Mouse (Mus musculus): ENCODE measurements around the gene Trim80.
"Not testable (repeated sequence)": the region's sequence is repeated elsewhere in the genome, so short reads cannot be mapped to it uniquely, and the experiment has no call there.

The Trim80 gene

DNA sequence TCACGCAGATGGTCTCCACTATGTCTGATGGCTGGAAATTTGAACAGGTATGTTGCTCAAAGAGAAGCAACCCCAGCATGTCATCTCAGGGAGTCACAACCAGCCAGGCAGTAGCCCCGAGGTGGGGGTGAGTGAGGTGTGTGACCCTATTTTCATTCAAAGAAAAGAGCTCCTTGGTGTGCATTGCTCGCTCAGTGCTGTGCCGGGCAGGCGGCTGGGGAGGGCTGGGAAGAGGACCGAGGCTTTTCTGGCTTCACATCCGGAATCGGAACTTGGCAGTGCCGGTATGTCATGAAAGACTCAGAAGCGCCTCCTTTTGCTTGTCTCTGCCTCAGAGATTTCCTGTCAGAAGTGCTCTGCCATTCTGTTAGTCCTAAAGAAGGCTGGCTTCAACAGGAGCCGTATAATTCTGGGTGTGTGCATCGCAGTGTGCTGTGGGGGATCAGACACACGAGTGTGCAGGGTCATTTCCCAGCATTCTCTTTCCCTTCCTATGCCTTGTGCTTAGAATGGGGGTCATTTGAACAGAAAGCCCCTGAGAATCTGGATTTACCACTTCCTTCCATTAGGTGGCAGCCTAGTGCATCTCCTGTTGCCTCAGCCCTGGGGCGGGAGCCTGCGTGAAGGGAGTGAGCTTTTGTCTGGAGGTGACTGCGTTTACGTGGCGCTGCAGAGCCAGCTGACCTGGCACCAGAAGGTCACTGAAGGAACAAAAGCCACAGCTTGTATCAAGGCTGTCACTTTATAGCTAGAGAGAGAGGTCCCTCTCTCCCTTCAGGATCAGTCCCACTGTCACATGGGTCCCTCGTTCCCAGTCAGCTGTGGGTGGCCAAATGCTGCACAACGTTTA is 12.6 kb upstream of the Trim80 start:
- peak in 1 of 2 experiments; percentile 73 for DNase-seq (ENCODE audit: low spot score in 2 of 2)

DNA sequence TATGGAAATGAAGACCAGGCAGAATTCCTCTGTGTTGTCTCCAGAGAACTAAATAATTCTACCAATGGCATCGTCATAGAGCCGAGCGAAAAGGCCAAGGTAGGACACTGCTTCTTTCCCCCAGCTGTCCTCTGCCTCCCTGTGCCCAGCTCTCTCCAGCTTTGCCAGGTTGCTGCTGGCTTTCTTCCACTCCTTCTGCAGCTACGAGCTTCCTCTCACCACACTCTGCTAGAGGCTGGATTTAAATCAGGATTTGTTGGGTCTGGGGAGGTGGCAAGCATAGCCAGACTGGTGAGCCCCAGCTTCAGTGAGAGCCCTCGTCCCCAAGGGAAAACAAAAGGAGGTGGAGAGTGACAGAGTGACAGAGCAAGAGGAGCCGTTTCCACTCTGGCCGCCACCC is 11.0 kb upstream of the Trim80 start:
- DNase-seq (ENCODE audit: low spot score in 2 of 2) = no peak

DNA sequence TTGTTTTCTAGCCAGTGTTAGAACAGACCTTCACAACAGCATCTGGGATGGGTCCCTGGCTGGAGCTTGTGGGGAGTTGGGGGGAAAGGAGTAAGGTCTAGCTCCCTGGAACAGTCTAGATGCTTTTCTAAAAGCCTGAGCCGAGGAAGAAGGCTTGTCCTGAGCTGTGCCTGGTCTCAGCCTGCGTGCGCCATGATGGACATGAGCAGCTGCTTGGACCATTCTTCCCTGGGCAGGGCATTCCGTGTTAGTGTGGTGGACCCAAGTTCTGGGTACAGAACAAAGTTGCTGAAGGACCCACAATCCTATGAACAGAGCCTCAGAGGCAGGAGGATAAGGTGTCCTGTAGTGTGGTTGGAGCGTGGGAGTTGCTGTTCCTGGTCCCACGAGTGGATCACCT is 9.8 kb upstream of the Trim80 start:
- no peak for DNase-seq (ENCODE audit: low spot score in 2 of 2)

- no peak for DNase-seq (ENCODE audit: low spot score in 2 of 2)
Measured at GRCm38 (mm10) chr11:115432814-115433213, 7.5 kb upstream of the Trim80 start.

- no peak for DNase-seq (ENCODE audit: low spot score in 2 of 2)
Measured at GRCm38 (mm10) chr11:115433342-115433741, 7.0 kb upstream of the Trim80 start.

GRCm38 (mm10) chr11:115435596-115436337 is 4.6 kb upstream of the Trim80 start:
- DNase-seq (ENCODE audit: low spot score in 2 of 2) = peak in 1 of 2 experiments; percentile 30

- no peak for DNase-seq (ENCODE audit: low spot score in 2 of 2)
Measured at GRCm38 (mm10) chr11:115437571-115438122, 2.7 kb upstream of the Trim80 start.

DNA sequence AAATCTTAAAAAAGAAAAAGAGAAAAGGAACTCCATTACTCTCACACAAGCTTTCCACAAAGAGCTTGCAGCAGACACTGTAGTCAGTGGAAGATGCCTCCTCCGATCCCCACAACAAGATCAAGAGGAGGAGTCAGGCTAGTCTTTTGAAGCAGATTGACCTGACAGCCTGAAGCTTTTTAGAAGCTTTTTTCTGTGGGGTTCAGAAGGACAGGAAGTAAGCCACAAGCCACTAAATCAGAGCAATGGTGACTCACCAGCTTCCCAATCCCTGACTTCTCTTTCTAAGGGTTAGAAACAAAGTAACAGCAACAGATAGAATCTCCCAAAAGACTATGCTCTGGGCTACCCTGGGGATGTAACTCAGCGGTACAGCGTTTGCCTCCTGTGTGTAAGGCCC is 1.0 kb upstream of the Trim80 start:
- no peak for DNase-seq (ENCODE audit: low spot score in 2 of 2)

DNA sequence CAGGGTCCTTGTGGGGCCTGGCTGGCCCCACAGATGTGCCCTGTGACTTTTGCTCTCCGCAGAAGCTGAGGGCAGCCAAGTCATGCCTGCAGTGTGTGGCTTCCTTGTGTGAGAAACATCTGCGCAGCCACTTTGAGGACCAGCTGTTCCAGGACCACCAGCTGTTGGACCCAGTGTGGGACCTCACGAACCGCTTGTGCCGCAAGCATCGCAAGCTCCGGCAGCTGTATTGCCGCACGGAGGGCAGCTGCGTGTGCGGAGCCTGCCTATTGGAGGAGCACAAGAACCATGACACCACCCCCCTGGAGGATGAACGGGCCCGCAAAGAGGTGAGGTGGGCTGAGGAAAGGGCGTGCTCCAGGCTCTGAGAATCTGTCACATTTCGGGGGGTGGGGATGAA is 1.1 kb downstream of the Trim80 start:
- DNase-seq (ENCODE audit: low spot score in 2 of 2) = no peak

DNA sequence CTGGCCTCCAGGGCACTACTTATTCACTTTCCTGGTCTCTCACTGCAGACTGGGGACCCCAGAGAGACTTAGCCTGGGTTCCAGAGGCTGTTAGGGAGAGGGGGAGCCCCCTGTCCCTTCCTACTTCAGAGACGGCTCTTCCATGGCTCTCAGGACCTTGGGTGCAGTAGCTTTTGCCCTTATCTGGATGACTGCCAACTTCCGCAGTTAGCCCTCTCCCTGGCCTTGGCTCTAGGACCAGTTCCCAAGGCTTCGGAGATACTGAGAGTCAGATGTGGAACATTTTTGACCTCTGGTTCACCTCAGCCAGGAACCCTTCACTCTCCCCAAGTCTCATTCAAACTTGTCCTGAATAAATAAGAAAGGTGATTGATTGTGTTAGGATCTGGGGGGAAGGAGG is 6.6 kb downstream of the Trim80 start:
- DNase-seq (ENCODE audit: low spot score in 2 of 2) = no peak

DNA sequence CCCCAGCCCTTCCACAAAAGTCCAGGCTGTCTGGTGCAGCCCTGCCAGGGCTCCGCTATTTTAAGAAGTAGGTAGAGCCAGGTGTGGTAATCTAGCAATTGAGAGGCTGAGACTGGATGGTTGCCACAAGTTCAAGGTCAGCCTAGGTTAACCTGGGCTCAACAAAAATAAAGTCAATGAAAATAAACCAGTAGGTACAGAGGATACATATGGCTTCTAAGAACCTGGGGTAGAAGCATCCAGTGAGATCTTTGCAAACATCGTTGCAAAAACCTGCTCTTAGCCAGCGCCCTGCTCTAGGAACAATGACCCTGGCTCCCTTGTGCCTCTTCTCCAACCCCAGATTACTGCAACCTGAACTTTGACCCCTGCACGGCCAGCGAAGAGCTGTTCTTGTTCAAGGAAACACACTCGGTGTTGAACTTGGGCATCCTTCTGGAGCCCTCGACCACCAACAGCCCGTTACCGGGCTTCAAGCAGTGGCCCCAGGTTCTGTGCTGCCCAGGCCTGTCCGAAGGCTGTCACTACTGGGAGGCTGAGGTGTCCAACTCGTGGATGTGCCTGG is 7.1 kb downstream of the Trim80 start:
- no peak for DNase-seq (ENCODE audit: low spot score in 2 of 2)

- DNase-seq (ENCODE audit: low spot score in 2 of 2) = no peak
Measured at GRCm38 (mm10) chr11:115448075-115448474, 7.7 kb downstream of the Trim80 start.

- no peak for DNase-seq (ENCODE audit: low spot score in 2 of 2)
Measured at GRCm38 (mm10) chr11:115448998-115449397, 8.7 kb downstream of the Trim80 start.

- no peak for DNase-seq (ENCODE audit: low spot score in 2 of 2)
Measured at GRCm38 (mm10) chr11:115450176-115450575, 9.8 kb downstream of the Trim80 start.

DNA sequence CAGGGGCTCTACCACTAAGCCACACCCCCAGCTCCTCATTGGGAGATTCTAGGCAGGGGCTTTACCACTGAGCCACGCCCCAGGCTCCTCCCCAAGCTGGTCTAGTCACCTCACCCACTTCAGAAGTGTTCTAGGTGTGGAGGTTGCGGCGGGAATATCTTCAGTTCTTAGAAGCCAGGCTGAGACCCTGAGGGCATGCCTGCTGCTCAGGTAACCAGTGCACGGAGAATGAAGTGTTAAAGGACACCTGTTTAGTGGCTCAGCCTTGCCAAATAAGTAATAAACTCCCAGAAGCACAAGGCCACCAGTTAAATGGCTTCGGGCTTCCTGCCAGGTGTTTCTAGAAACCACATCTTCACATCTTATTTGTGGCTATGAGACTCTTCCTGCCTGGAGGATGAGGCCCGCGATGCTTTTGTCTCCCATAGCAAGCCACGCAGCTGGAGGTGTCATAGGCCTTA is 11.5 kb downstream of the Trim80 start:
- DNase-seq (ENCODE audit: low spot score in 2 of 2) = no peak

GRCm38 (mm10) chr11:115452281-115452860 is 12.0 kb downstream of the Trim80 start:
- no peak for DNase-seq (ENCODE audit: low spot score in 2 of 2)

GRCm38 (mm10) chr11:115453306-115453705 is 13.0 kb downstream of the Trim80 start:
- DNase-seq (ENCODE audit: low spot score in 2 of 2) = no peak

DNA sequence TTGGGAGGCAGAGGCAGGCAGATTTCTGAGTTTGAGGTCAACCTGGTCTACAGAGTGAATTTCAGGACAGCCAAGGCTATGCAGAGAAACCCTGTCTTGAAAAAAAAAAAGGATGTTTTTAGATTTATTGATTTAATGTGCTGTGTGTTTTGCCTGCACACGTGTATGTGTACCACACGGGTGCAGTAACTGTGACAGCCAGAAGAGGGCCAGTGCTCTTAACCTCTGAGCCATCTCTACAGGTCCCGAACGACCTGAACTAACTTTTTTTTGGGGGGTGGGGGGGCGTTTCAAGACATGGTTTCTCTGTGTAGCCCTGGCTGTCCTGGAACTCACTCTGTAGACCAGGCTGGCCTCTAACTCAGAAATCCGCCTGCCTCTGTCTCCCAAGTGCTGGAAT is 14.5 kb downstream of the Trim80 start:
- not testable (repeated sequence) for DNase-seq (ENCODE audit: low spot score in 2 of 2)

DNA sequence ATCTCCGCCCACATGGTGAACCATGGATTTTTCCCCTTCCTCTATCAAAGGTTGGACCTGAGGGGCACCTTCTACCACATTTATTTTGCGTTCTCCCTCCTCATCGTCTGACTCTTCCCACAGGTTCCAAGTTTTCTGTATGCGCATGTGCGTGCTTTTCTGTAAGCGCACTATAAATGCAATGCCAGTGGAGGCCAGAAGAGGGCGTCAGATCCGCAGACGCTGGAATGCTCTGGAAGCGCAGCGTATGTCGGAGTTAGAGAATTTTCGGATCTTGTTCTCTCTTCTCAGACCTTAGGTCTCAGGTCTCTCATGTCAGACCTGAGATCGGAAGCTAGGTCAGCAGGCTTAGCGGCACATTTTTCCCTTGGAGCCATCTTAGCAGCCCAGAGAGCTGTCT is 15.3 kb downstream of the Trim80 start:
- DNase-seq (ENCODE audit: low spot score in 2 of 2) = no peak

GRCm38 (mm10) chr11:115456182-115456581 is 15.8 kb downstream of the Trim80 start:
- DNase-seq (ENCODE audit: low spot score in 2 of 2) = no peak

- DNase-seq (ENCODE audit: low spot score in 2 of 2) = no peak
Measured at GRCm38 (mm10) chr11:115457405-115457804, 17.1 kb downstream of the Trim80 start.

DNA sequence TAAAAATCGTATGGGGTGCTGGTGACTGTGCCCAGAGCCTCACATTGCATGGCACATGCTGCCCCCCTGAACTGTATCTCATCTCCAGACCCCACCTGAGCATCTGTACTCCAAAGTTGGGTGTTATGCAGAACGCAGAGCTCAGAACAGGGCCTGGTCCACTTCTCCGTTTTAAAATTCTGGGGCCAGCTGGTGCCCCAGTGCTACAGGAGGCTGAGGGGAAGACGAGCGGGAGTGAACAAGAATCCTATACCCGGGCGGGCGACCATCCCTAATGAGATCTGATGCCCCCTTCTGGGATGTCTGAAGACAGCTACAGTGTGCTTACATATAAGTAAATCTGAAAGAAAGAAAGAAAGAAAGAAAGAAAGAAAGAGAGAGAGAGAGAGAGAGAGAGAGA is 20.6 kb downstream of the Trim80 start:
- DNase-seq (ENCODE audit: low spot score in 2 of 2) = no peak

Measured in cerebellum, postnatal 4 days (tissue).